Mouse (Mus musculus) cerebellum, adult 2 months (tissue): Measurements from ENCODE around the gene Spata7.

Experiments
- CTCF ChIP-seq: fragments of 200-500 bp; IDR thresholded peaks from 2 replicates; pipeline ENCODE4 v1.5.1; 2011; ENCODE audit warnings: low read depth, mild to moderate bottlenecking, control low read depth, low read length, moderate library complexity, borderline replicate concordance; ENCODE audit not compliant: insufficient read depth
- POLR2A ChIP-seq: fragments of 200-500 bp; IDR thresholded peaks from 2 replicates; pipeline ENCODE4 v1.6.1; 2011; ENCODE audit warnings: low read length, control low read depth, borderline replicate concordance; ENCODE audit not compliant: insufficient read depth

- no peak for TF ChIP-seq CTCF
- no peak for TF ChIP-seq POLR2A
Measured at GRCm38 (mm10) chr12:98615746-98616145, 12.2 kb upstream of the Spata7 start.
